Mouse (Mus musculus) kidney, adult 2 months (tissue): Measurements from ENCODE around the gene Gimap8. TPM values are rescaled to one million over a fixed set of nuclear protein-coding genes. Genes with fewer than 3 reads are reported as not detected.

Source experiments
- DNase-seq: peaks from one replicate; pipeline ENCODE4 v3.0.0; 2021
- H3K27ac ChIP-seq: fragments of 200-500 bp; 2 replicates; pipeline ENCODE4 v1.5.1; 2012; ENCODE audit warnings: low read depth, low read length, control low read depth, inconsistent platforms; ENCODE audit not compliant: insufficient read depth
- H3K27me3 ChIP-seq: fragments of 200-500 bp; replicated peaks from 2 replicates; pipeline ENCODE4 v1.6.1; 2012; ENCODE audit warnings: mild to moderate bottlenecking, moderate library complexity, low read length, inconsistent platforms; ENCODE audit not compliant: control insufficient read depth, insufficient read depth
- H3K36me3 ChIP-seq: fragments of 200-500 bp; 2 replicates; pipeline ENCODE4 v1.6.1; 2012; ENCODE audit warnings: mild to moderate bottlenecking, moderate library complexity, low read length, inconsistent platforms; ENCODE audit not compliant: control insufficient read depth, insufficient read depth
- H3K4me1 ChIP-seq: fragments of 200-500 bp; 2 replicates; pipeline ENCODE4 v1.6.1; 2011; ENCODE audit warnings: low read length; ENCODE audit not compliant: control insufficient read depth, insufficient read depth
- H3K4me3 ChIP-seq: fragments of 200-500 bp; 2 replicates; pipeline ENCODE4 v1.5.1; 2011; ENCODE audit warnings: mild to moderate bottlenecking, low read depth, low read length, control low read depth; ENCODE audit not compliant: insufficient read depth
- CTCF ChIP-seq: fragments of 200-500 bp; conservative IDR thresholded peaks from 2 replicates; pipeline ENCODE4 v1.5.1; 2011; ENCODE audit warnings: low read depth, mild to moderate bottlenecking, control low read depth, low read length, moderate library complexity, mixed read lengths; ENCODE audit not compliant: insufficient read depth, insufficient read length
- POLR2A ChIP-seq: fragments of 200-500 bp; IDR thresholded peaks from one replicate; pipeline ENCODE4 v1.6.1; 2011; ENCODE audit warnings: low read depth, low read length, control low read depth
- WGBS: fragments of 180-500 bp; shearing (Covaris S2); methylation state at CpG from one replicate; pipeline ENCODE4 v1.1.7; 2018; 5-methylcytosine and 5-hydroxymethylcytosine counted together
- polyA plus RNA-seq: library from polyadenylated mRNA; depleted of rRNA; stranded (reverse); fragments of >200 nt; gene quantifications from 2 replicates; pipeline ENCODE4 v1.2.3, GENCODE M21; 2012

Gene Gimap8
- polyA plus RNA-seq, 1 experiment = 9.1 TPM

- H3K27ac ChIP-seq = peak overlapping the region; percentile 98
- TF ChIP-seq CTCF (no peak), POLR2A (no peak)
- 7% methylated on average over 7 of the region's 7 CpGs for WGBS
These were observed 19.5 kb upstream of the Gimap8 start for GRCm38 (mm10) chr6:48627511-48627924.

GRCm38 (mm10) chr6:48628377-48628776 lies 18.7 kb upstream of the Gimap8 start:
- H3K36me3 ChIP-seq = no peaks in the 10 kb centered on the region
- peak overlapping the region; percentile 98 for H3K27ac ChIP-seq
- peak; percentile 50 for TF ChIP-seq POLR2A
- no peak for TF ChIP-seq CTCF
- peak; percentile 92 for DNase-seq
- H3K4me1 ChIP-seq = peaks cover 28% of the 10 kb centered on the region
- no peaks in the 10 kb centered on the region for H3K27me3 ChIP-seq
- WGBS = 22% methylated on average over 3 of the region's 3 CpGs
- H3K4me3 ChIP-seq = peak overlapping the region; percentile 62

More at GRCm38 (mm10) chr6:48627511-48627924, 19.5 kb upstream of the Gimap8 start:
- Histone ChIP-seq H3K36me3 (no peaks in the 10 kb centered on the region), H3K4me1 (peaks cover 28% of the 10 kb centered on the region), H3K27me3 (no peaks in the 10 kb centered on the region), H3K4me3 (peak overlapping the region; percentile 62)
- peak; percentile 81 for DNase-seq

GRCm38 (mm10) chr6:48628808-48629660 lies 18.0 kb upstream of the Gimap8 start:
- DNase-seq = peak; percentile 51
- peak overlapping the region; percentile 98 for H3K27ac ChIP-seq
- H3K4me1 ChIP-seq = peaks cover 28% of the 10 kb centered on the region
- H3K27me3 ChIP-seq = no peaks in the 10 kb centered on the region
- WGBS = 3% methylated on average over 54 of the region's 54 CpGs
- H3K4me3 ChIP-seq = peak overlapping the region; percentile 50
- no peak for TF ChIP-seq POLR2A
- TF ChIP-seq CTCF = no peak
- H3K36me3 ChIP-seq = no peaks in the 10 kb centered on the region

GRCm38 (mm10) chr6:48629661-48630034 lies 17.4 kb upstream of the Gimap8 start:
- WGBS = 11% methylated on average over 13 of the region's 13 CpGs
- peak overlapping the region; percentile 50 for H3K4me3 ChIP-seq
- DNase-seq = peak; percentile 77
- TF ChIP-seq POLR2A = no peak
- no peak for TF ChIP-seq CTCF
- H3K36me3 ChIP-seq = no peaks in the 10 kb centered on the region
- peak overlapping the region; percentile 98 for H3K27ac ChIP-seq
- H3K27me3 ChIP-seq = no peaks in the 10 kb centered on the region
- peaks cover 28% of the 10 kb centered on the region for H3K4me1 ChIP-seq

GRCm38 (mm10) chr6:48630831-48631230 lies 16.2 kb upstream of the Gimap8 start:
- Histone ChIP-seq H3K27ac (peak overlapping the region; percentile 40), H3K4me3 (no peak overlapping the region), H3K36me3 (no peaks in the 10 kb centered on the region), H3K4me1 (peaks cover 28% of the 10 kb centered on the region), H3K27me3 (no peaks in the 10 kb centered on the region)
- TF ChIP-seq CTCF (no peak), POLR2A (no peak)
- DNase-seq = no peak
- WGBS = 85% methylated on average over 8 of the region's 8 CpGs

GRCm38 (mm10) chr6:48635105-48635504 lies 11.9 kb upstream of the Gimap8 start:
- TF ChIP-seq CTCF (no peak), POLR2A (no peak)
- 94% methylated on average over 2 of the region's 2 CpGs for WGBS
- no peak overlapping the region for H3K27ac ChIP-seq
- H3K36me3 ChIP-seq = no peaks in the 10 kb centered on the region
- H3K4me3 ChIP-seq = no peak overlapping the region
- no peaks in the 10 kb centered on the region for H3K27me3 ChIP-seq
- no peak for DNase-seq
- peaks cover 9% of the 10 kb centered on the region for H3K4me1 ChIP-seq

- Histone ChIP-seq H3K27me3 (no peaks in the 10 kb centered on the region), H3K4me3 (no peak overlapping the region), H3K36me3 (no peaks in the 10 kb centered on the region), H3K4me1 (peaks cover 3% of the 10 kb centered on the region; the same call in 1 of the 2 replicates), H3K27ac (no peak overlapping the region)
- no peak for DNase-seq
- 85% methylated on average over 6 of the region's 6 CpGs for WGBS
- TF ChIP-seq CTCF = no peak
- no peak for TF ChIP-seq POLR2A
These were observed 10.5 kb upstream of the Gimap8 start for GRCm38 (mm10) chr6:48636515-48636914.
